Mouse (Mus musculus): ENCODE measurements around the gene Sox8. TPM values are rescaled to one million over a fixed set of nuclear protein-coding genes. Genes with fewer than 3 reads are reported as not detected.

Gene Sox8
- total and polyA plus RNA-seq, 3 experiments = not detected

GRCm38 (mm10) chr17:25565244-25565643 lies 5.2 kb downstream of the Sox8 start:
- Histone ChIP-seq H3K36me3 (replicated peaks in 1 of 2; ENCODE audit: control insufficient read depth in 1 of 2, insufficient read depth in 1 of 2, low read length in 1 of 2) (no peaks in the 10 kb centered on the region), H3K9ac (ENCODE audit: insufficient read depth, low read depth) (no peak overlapping the region), H3K4me2 (ENCODE audit: insufficient read depth, low read depth, poor library complexity, severe bottlenecking) (peak overlapping the region; percentile 60), H3K79me2 (replicated peaks; ENCODE audit: control insufficient read depth, extremely low read depth, insufficient read depth, poor library complexity, severe bottlenecking) (no peaks in the 10 kb centered on the region), H3K4me3 (replicated peaks in 1 of 3; ENCODE audit: low read depth in 2 of 3, low read length in 2 of 3, poor library complexity in 1 of 3) (no peak overlapping the region), H3K27ac (ENCODE audit: insufficient read depth, low read depth) (no peak overlapping the region), H3K9me3 (replicated peaks; ENCODE audit: low read length) (peaks cover 3% of the 10 kb centered on the region), H3K4me1 (ENCODE audit: control insufficient read depth in 1 of 2, insufficient read depth in 2 of 2) (peaks cover 15 to 18% of the 10 kb centered on the region in 2 experiments), H3K27me3 (replicated peaks) (peaks cover 87% of the 10 kb centered on the region)
- TF ChIP-seq RCOR1 (conservative IDR thresholded peaks at IDR 0.05; ENCODE audit: low read depth, low read length) (no peak), MAX (IDR thresholded peaks at IDR 0.05; ENCODE audit: low read length) (no peak), TBP (conservative IDR thresholded peaks at IDR 0.05; ENCODE audit: low read depth, low read length) (no peak), E2F4 (IDR thresholded peaks at IDR 0.05; ENCODE audit: insufficient replicate concordance, low read depth, low read length) (no peak), USF2 (conservative IDR thresholded peaks at IDR 0.05; ENCODE audit: low read depth, low read length) (no peak), MAZ (IDR thresholded peaks at IDR 0.05; ENCODE audit: low read depth, low read length) (no peak), EP300 (IDR thresholded peaks at IDR 0.05; ENCODE audit: low read length) (no peak), RAD21 (IDR thresholded peaks at IDR 0.05; ENCODE audit: low read depth, low read length) (no peak), NELFE (IDR thresholded peaks at IDR 0.05; ENCODE audit: low read depth, low read length) (no peak), CHD2 (IDR thresholded peaks at IDR 0.05; ENCODE audit: low read length) (no peak), BHLHE40 (IDR thresholded peaks at IDR 0.05; ENCODE audit: low read depth, low read length) (no peak), ZNF384 (IDR thresholded peaks at IDR 0.05; ENCODE audit: low read depth, low read length) (no peak), JUND (conservative IDR thresholded peaks at IDR 0.05; ENCODE audit: low read depth, low read length) (no peak), NRF1 (IDR thresholded peaks at IDR 0.05; ENCODE audit: low read depth, low read length) (no peak), MEF2A (IDR thresholded peaks at IDR 0.05; ENCODE audit: borderline replicate concordance, low read depth, low read length) (no peak), SMC3 (IDR thresholded peaks at IDR 0.05; ENCODE audit: low read depth, low read length) (no peak), GABPA (IDR thresholded peaks at IDR 0.05; ENCODE audit: insufficient replicate concordance, low read depth, low read length) (no peak), MYC (IDR thresholded peaks at IDR 0.05; ENCODE audit: low read depth, low read length) (no peak)
- dilution Hi-C loops (cut with MboI; ENCODE audit: extremely low pct_ligation_motif_present, extremely low pct_unique_long_range_greater_than_20kb, low sequenced_read_pairs) (no loop called here), in situ Hi-C loops (cut with MboI; ENCODE audit: low pct_ligation_motif_present, low pct_unique_long_range_greater_than_20kb, low sequenced_read_pairs) (no loop called here)
- DNase-seq (ENCODE audit: extremely low read depth) = no peak

- TF ChIP-seq IRF4 (IDR thresholded peaks at IDR 0.05; ENCODE audit: low read depth, low read length) = no peak
- TF ChIP-seq TBP (conservative IDR thresholded peaks at IDR 0.05; ENCODE audit: low read depth, low read length) = no peak
- TF ChIP-seq USF2 (conservative IDR thresholded peaks at IDR 0.05; ENCODE audit: low read depth, low read length) = no peak
- TF ChIP-seq CHD2 (IDR thresholded peaks at IDR 0.05; ENCODE audit: low read length) = no peak
- TF ChIP-seq MYC (IDR thresholded peaks at IDR 0.05; ENCODE audit: low read depth, low read length) = no peak
- TF ChIP-seq KAT2A (IDR thresholded peaks at IDR 0.05; ENCODE audit: insufficient replicate concordance, low read length) = no peak
- TF ChIP-seq MAFK (IDR thresholded peaks at IDR 0.05; ENCODE audit: insufficient replicate concordance, low read length) = no peak
- no peak for TF ChIP-seq ZKSCAN1 (IDR thresholded peaks at IDR 0.05; ENCODE audit: borderline replicate concordance, low read depth, low read length)
- TF ChIP-seq ETS1 (conservative IDR thresholded peaks at IDR 0.05; ENCODE audit: low read depth, low read length) = no peak
Measured at GRCm38 (mm10) chr17:25564481-25564880, 6.0 kb downstream of the Sox8 start.

More at GRCm38 (mm10) chr17:25564481-25564880, 6.0 kb downstream of the Sox8 start:
- in situ Hi-C loops (cut with MboI; ENCODE audit: low pct_ligation_motif_present, low pct_unique_long_range_greater_than_20kb, low sequenced_read_pairs) (no loop called here), dilution Hi-C loops (cut with MboI; ENCODE audit: extremely low pct_ligation_motif_present, extremely low pct_unique_long_range_greater_than_20kb, low sequenced_read_pairs) (no loop called here)
- no peaks in the 10 kb centered on the region for H3K79me2 ChIP-seq (replicated peaks; ENCODE audit: control insufficient read depth, extremely low read depth, insufficient read depth, poor library complexity, severe bottlenecking)
- H3K9ac ChIP-seq (ENCODE audit: insufficient read depth, low read depth) = no peak overlapping the region
- peaks cover 86% of the 10 kb centered on the region for H3K27me3 ChIP-seq (replicated peaks)
- H3K27ac ChIP-seq (ENCODE audit: insufficient read depth, low read depth) = no peak overlapping the region
- H3K4me2 ChIP-seq (ENCODE audit: insufficient read depth, low read depth, poor library complexity, severe bottlenecking) = no peak overlapping the region
- no peaks in the 10 kb centered on the region for H3K9me3 ChIP-seq (replicated peaks; ENCODE audit: low read length)
- no peaks in the 10 kb centered on the region for H3K36me3 ChIP-seq (replicated peaks in 1 of 2; ENCODE audit: control insufficient read depth in 1 of 2, insufficient read depth in 1 of 2, low read length in 1 of 2)
- no peak overlapping the region for H3K4me3 ChIP-seq (replicated peaks in 1 of 3; ENCODE audit: low read depth in 2 of 3, low read length in 2 of 3, poor library complexity in 1 of 3)
- no peak for DNase-seq (ENCODE audit: extremely low read depth)
- peaks cover 14 to 15% of the 10 kb centered on the region in 2 experiments for H3K4me1 ChIP-seq (ENCODE audit: control insufficient read depth in 1 of 2, insufficient read depth in 2 of 2)
